Mouse (Mus musculus) liver, embryonic 11.5 days (tissue): ENCODE results near the gene Tecpr1. TPM values are rescaled to one million over a fixed set of nuclear protein-coding genes. Genes with fewer than 3 reads are reported as not detected.

Experiments used
- ATAC-seq: fragments of 200-750 bp; cut with Nextera tagmentation; replicated peaks from 2 replicates; pipeline ENCODE4 v1.8.0; 2017; ENCODE audit warnings: moderate number of reproducible peaks, mild to moderate bottlenecking, moderate TSS enrichment, moderate library complexity; ENCODE audit not compliant: low FRiP score
- DNase-seq: peaks from one replicate; pipeline ENCODE4 v3.0.0-alpha.2; 2017; ENCODE audit warnings: low spot score
- H3K27ac ChIP-seq: fragments of 300-500 bp; sonication (generic); 2 replicates; pipeline ENCODE4 v1.5.1; 2014; ENCODE audit warnings: mild to moderate bottlenecking, low read depth, low read length, control low read depth
- H3K27me3 ChIP-seq: fragments of 300-500 bp; sonication (generic); replicated peaks from 2 replicates; pipeline ENCODE4 v1.6.1; 2014; ENCODE audit warnings: low read length, mixed read lengths; ENCODE audit not compliant: control insufficient read depth, insufficient read depth
- H3K36me3 ChIP-seq: fragments of 300-500 bp; sonication (generic); 2 replicates; pipeline ENCODE4 v1.6.1; 2014; ENCODE audit warnings: mild to moderate bottlenecking, low read length, moderate library complexity, mixed read lengths; ENCODE audit not compliant: control insufficient read depth, insufficient read depth
- H3K4me1 ChIP-seq: fragments of 300-500 bp; sonication (generic); replicated peaks from 2 replicates; pipeline ENCODE4 v1.6.1; 2014; ENCODE audit warnings: low read length, mixed read lengths; ENCODE audit not compliant: control insufficient read depth, insufficient read depth
- H3K4me2 ChIP-seq: fragments of 300-500 bp; sonication (generic); 2 replicates; pipeline ENCODE4 v1.6.1; 2014; ENCODE audit warnings: mild to moderate bottlenecking, control low read depth, moderate library complexity
- H3K4me3 ChIP-seq: fragments of 300-500 bp; sonication (generic); 2 replicates; pipeline ENCODE4 v1.5.1; 2014; ENCODE audit warnings: low read depth, low read length, control low read depth
- H3K9ac ChIP-seq: fragments of 300-500 bp; sonication (generic); 2 replicates; pipeline ENCODE4 v1.6.1; 2014; ENCODE audit warnings: low read depth, low read length, control low read depth
- H3K9me3 ChIP-seq: fragments of 300-500 bp; sonication (generic); 2 replicates; pipeline ENCODE4 v1.6.1; 2016; ENCODE audit warnings: low read length, inconsistent platforms, mixed read lengths; ENCODE audit not compliant: control insufficient read depth
- whole genome bisulfite sequencing: fragments of 180-500 bp; shearing (Covaris S2); extraction: QIAGEN DNeasy Blood & Tissue Kit; methylation state at CpG from one replicate; pipeline ENCODE4 v1.1.7; 2014; 5-methylcytosine and 5-hydroxymethylcytosine counted together
- polyA plus RNA-seq: library from polyadenylated mRNA; unstranded; fragments of >200 nt; fragmentation: Nextera tagmentation; extraction: Ambion mirVana; gene quantifications from 2 replicates; pipeline ENCODE4 v1.2.1, GENCODE M21; 2014

The Tecpr1 gene
- polyA plus RNA-seq, 1 experiment from 2014 or later, result 8.9 TPM

DNA sequence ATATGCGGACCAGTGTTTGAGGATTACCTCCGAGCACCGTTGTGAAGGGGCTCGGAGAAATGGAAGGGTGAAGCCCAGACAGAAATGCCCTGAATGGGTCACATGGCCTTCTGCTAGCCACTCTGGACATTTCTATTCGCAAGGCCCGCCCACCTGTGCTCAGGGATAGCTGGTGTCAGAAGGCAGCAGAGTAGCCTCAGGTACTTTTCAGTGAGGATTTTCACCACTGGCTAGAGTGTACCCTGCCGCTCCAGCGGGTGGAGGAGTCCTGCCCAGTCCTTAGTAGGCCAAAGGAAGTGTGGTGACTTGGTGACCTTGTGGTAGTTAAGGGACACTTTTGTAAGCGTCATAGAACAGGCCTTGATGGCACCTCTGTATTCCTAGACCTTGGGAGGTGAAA lies 37.9 kb upstream of the Tecpr1 start:
- peaks cover 32% of the 10 kb centered on the region for H3K4me1 ChIP-seq
- H3K4me3 ChIP-seq, result no peak overlapping the region
- H3K9ac ChIP-seq, result no peak overlapping the region
- H3K36me3 ChIP-seq, result peaks cover 7% of the 10 kb centered on the region
- no peak overlapping the region for H3K27ac ChIP-seq
- no peak for DNase-seq
- H3K4me2 ChIP-seq, result no peak overlapping the region
- no peaks in the 10 kb centered on the region for H3K27me3 ChIP-seq
- H3K9me3 ChIP-seq, result no peaks in the 10 kb centered on the region
- 87% methylated on average over 9 of the region's 9 CpGs for WGBS
- no peak for ATAC-seq

- Histone ChIP-seq H3K27me3 (no peaks in the 10 kb centered on the region), H3K4me1 (peaks cover 32% of the 10 kb centered on the region), H3K4me3 (no peak overlapping the region), H3K9ac (no peak overlapping the region), H3K36me3 (peaks cover 5% of the 10 kb centered on the region), H3K27ac (no peak overlapping the region), H3K4me2 (no peak overlapping the region), H3K9me3 (no peaks in the 10 kb centered on the region)
- no peak for ATAC-seq
- no peak for DNase-seq
- WGBS, result 83% methylated on average over 8 of the region's 8 CpGs
These were observed 37.0 kb upstream of the Tecpr1 start for GRCm38 (mm10) chr5:144260464-144260863.

DNA sequence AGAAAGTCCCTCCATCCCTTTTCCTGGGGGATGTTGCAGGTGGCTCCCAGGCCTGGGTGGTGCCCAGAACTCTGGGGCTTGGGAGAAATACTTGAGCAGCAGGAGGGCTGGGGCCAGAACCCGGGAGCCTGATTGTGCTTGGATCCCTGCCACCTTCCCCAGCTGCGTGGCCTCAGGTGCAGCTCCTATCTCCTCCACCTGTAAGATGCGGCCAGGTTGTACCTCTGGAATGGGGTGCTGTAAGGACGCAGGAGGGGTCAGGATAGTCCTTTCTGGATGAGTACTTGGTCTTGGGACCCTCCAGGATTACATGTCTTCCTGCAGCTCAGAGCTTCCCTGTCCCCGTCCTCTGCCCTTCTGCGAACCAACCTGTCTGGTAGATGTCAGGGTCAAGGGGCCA lies 35.8 kb upstream of the Tecpr1 start:
- Histone ChIP-seq H3K4me3 (no peak overlapping the region), H3K9me3 (no peaks in the 10 kb centered on the region), H3K27me3 (no peaks in the 10 kb centered on the region), H3K4me1 (peaks cover 37% of the 10 kb centered on the region), H3K4me2 (no peak overlapping the region), H3K27ac (no peak overlapping the region), H3K36me3 (peaks cover 3% of the 10 kb centered on the region), H3K9ac (no peak overlapping the region)
- DNase-seq (no peak), ATAC-seq (no peak)
- 82% methylated on average over 6 of the region's 6 CpGs for WGBS

- H3K9ac ChIP-seq, result no peak overlapping the region
- WGBS, result 38% methylated on average over 2 of the region's 2 CpGs
- H3K9me3 ChIP-seq, result no peaks in the 10 kb centered on the region
- DNase-seq (no peak), ATAC-seq (no peak)
- no peak overlapping the region; the same call in 1 of the 2 replicates for H3K4me2 ChIP-seq
- H3K4me1 ChIP-seq, result peaks cover 37% of the 10 kb centered on the region
- H3K27ac ChIP-seq, result no peak overlapping the region
- no peak overlapping the region for H3K4me3 ChIP-seq
- peaks cover 3% of the 10 kb centered on the region for H3K36me3 ChIP-seq
- no peaks in the 10 kb centered on the region for H3K27me3 ChIP-seq
These were observed 35.3 kb upstream of the Tecpr1 start for GRCm38 (mm10) chr5:144258687-144259086.

DNA sequence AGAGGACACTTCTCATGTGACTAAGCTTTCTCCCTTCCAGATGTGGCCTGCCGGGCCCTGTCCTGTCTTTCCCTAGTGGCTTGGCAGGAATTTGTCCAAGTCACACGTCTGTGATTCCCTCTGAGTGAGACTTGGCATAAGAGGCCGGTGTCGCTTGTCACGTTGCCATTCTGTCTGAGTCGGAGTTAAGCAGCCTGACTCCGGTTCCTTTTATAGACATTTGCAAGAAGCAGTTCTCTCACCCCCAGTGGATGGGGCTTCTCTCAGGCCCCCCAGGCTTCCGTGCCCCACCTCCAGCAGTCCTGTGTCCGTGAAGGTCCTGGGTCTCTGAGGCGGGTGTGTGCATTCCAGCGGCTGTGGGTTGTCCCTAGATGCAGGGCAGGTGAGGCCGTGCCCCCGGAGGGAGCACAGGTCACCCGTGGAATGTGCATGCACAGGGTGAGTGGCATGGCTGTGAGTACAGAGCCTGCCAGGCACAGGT lies 34.8 kb upstream of the Tecpr1 start:
- H3K4me3 ChIP-seq, result no peak overlapping the region

GRCm38 (mm10) chr5:144257451-144258110 lies 34.2 kb upstream of the Tecpr1 start:
- DNase-seq (no peak), ATAC-seq (no peak)
- Histone ChIP-seq H3K27me3 (no peaks in the 10 kb centered on the region), H3K9me3 (no peaks in the 10 kb centered on the region), H3K4me3 (0 out of 2 replicates have a peak overlapping the region, but pooled peaks have one; percentile 90), H3K27ac (no peak overlapping the region), H3K4me2 (peak overlapping the region; percentile 84), H3K4me1 (peaks cover 37% of the 10 kb centered on the region), H3K9ac (no peak overlapping the region), H3K36me3 (no peaks in the 10 kb centered on the region; the same call in 1 of the 2 replicates)
- WGBS, result 69% methylated on average over 3 of the region's 3 CpGs

More for the DNA sequence above, 34.8 kb upstream of the Tecpr1 start:
- Histone ChIP-seq H3K4me1 (peaks cover 37% of the 10 kb centered on the region), H3K27me3 (no peaks in the 10 kb centered on the region), H3K36me3 (peaks cover 1% of the 10 kb centered on the region), H3K9me3 (no peaks in the 10 kb centered on the region), H3K27ac (no peak overlapping the region), H3K9ac (no peak overlapping the region), H3K4me2 (peak overlapping the region; percentile 25)
- DNase-seq (no peak), ATAC-seq (no peak)
- WGBS, result 57% methylated on average over 14 of the region's 14 CpGs

- peak overlapping the region; percentile 86; the same call in 1 of the 2 replicates for H3K27ac ChIP-seq
- ATAC-seq (no peak), DNase-seq (no peak)
- H3K9ac ChIP-seq, result peak overlapping the region; percentile 90; the same call in 1 of the 2 replicates
- peaks cover 37% of the 10 kb centered on the region for H3K4me1 ChIP-seq
- H3K4me2 ChIP-seq, result peak overlapping the region; percentile 84
- H3K9me3 ChIP-seq, result no peaks in the 10 kb centered on the region
- WGBS, result 46% methylated on average over 1 of the region's 1 CpGs
- no peaks in the 10 kb centered on the region; the same call in 1 of the 2 replicates for H3K36me3 ChIP-seq
- no peaks in the 10 kb centered on the region for H3K27me3 ChIP-seq
- peak overlapping the region; percentile 90 for H3K4me3 ChIP-seq
These were observed 33.5 kb upstream of the Tecpr1 start for GRCm38 (mm10) chr5:144256888-144257287.

DNA sequence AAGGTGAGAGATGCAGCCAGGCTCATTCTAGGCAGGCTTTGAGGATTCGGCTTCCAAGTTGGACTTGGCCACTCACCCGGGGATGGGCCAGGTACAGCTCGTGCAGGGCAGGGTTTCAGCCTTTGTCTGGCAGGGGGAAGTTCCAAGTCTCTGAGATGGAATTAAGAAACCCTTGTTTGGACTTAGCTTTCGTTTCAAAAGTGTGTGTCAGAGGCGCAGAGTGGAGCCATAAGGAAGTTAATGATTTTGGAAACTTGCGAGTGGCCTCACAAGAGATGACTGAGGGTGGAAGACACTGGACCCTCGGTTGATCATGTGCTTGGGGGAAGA lies 33.1 kb upstream of the Tecpr1 start:
- peak overlapping the region; percentile 90 for H3K4me3 ChIP-seq
- no peak for ATAC-seq
- DNase-seq, result no peak
- peak overlapping the region; percentile 84 for H3K4me2 ChIP-seq
- no peaks in the 10 kb centered on the region; the same call in 1 of the 2 replicates for H3K36me3 ChIP-seq
- H3K27ac ChIP-seq, result peak overlapping the region; percentile 86; the same call in 1 of the 2 replicates
- WGBS, result 24% methylated on average over 7 of the region's 7 CpGs
- H3K9me3 ChIP-seq, result no peaks in the 10 kb centered on the region
- H3K27me3 ChIP-seq, result no peaks in the 10 kb centered on the region
- H3K9ac ChIP-seq, result peak overlapping the region; percentile 90
- peaks cover 37% of the 10 kb centered on the region for H3K4me1 ChIP-seq
